Mouse (Mus musculus) C2C12 (cell line): Measurements from ENCODE around the gene Gm12184.
A peak's percentile ranks its signal among the peaks of the same experiment; 100 is the strongest.

Source experiments
- CEBPB ChIP-seq: IDR thresholded peaks from one replicate; pipeline ENCODE4 v1.6.1; 2011; ENCODE audit warnings: low read depth, mild to moderate bottlenecking, control low read depth, moderate library complexity
- CTCF ChIP-seq: IDR thresholded peaks from one replicate; pipeline ENCODE4 v1.5.1; 2011; ENCODE audit not compliant: control insufficient read depth, insufficient read depth, insufficient read length
- FOSL1 ChIP-seq: IDR thresholded peaks from one replicate; pipeline ENCODE4 v1.8.0; 2011; ENCODE audit warnings: mild to moderate bottlenecking, low read length; ENCODE audit not compliant: poor library complexity, insufficient read depth, severe bottlenecking
- MAX ChIP-seq: IDR thresholded peaks from one replicate; pipeline ENCODE4 v1.6.1; 2011; ENCODE audit warnings: mild to moderate bottlenecking, control low read depth
- MYOD1 ChIP-seq: IDR thresholded peaks from one replicate; pipeline ENCODE4 v1.6.1; 2011; ENCODE audit warnings: low read depth; ENCODE audit not compliant: control insufficient read depth, insufficient read length
- MYOG ChIP-seq: IDR thresholded peaks from one replicate; pipeline ENCODE4 v1.6.1; 2011; ENCODE audit not compliant: control insufficient read depth, insufficient read length; ENCODE audit errors: extremely low read depth
- USF1 ChIP-seq: IDR thresholded peaks from one replicate; pipeline ENCODE4 v1.6.1; 2011; ENCODE audit warnings: low read depth, mild to moderate bottlenecking, control low read depth, moderate library complexity

GRCm38 (mm10) chr11:48799921-48800701 lies 26.3 kb downstream of the Gm12184 start, which contains the start of gene Rack1:
- TF ChIP-seq MYOG (no peak), CTCF (no peak), USF1 (no peak), CEBPB (no peak), MAX (peak; percentile 79), MYOD1 (no peak), FOSL1 (no peak)
